Mouse (Mus musculus) forebrain, postnatal 0 days (tissue): Measurements from ENCODE around the gene Mpp1. TPM values are rescaled to one million over a fixed set of nuclear protein-coding genes. Genes with fewer than 3 reads are reported as not detected.

Source experiments
- ATAC-seq: fragments of 200-750 bp; cut with Nextera tagmentation; 2 replicates; pipeline ENCODE4 v1.8.0; 2017; ENCODE audit warnings: mild to moderate bottlenecking, moderate library complexity
- DNase-seq: peaks from one replicate; pipeline ENCODE4 v3.0.0-alpha.2; 2015
- H3K27ac ChIP-seq: fragments of 300-500 bp; sonication (generic); 2 replicates; pipeline ENCODE4 v1.5.1; 2014; ENCODE audit warnings: low read depth, mild to moderate bottlenecking, antibody characterized with exemption, low read length, moderate library complexity, mixed read lengths
- H3K27me3 ChIP-seq: fragments of 300-500 bp; sonication (generic); 2 replicates; pipeline ENCODE4 v1.6.1; 2014; ENCODE audit warnings: mild to moderate bottlenecking, low read length, mixed read lengths; ENCODE audit not compliant: insufficient read depth
- H3K36me3 ChIP-seq: fragments of 300-500 bp; sonication (generic); 2 replicates; pipeline ENCODE4 v1.6.1; 2014; ENCODE audit warnings: mild to moderate bottlenecking, moderate library complexity; ENCODE audit not compliant: insufficient read depth
- H3K4me1 ChIP-seq: fragments of 300-500 bp; sonication (generic); 2 replicates; pipeline ENCODE4 v1.6.1; 2014; ENCODE audit warnings: antibody characterized with exemption; ENCODE audit not compliant: insufficient read depth
- H3K4me2 ChIP-seq: fragments of 300-500 bp; sonication (generic); 2 replicates; pipeline ENCODE4 v1.6.1; 2014; ENCODE audit warnings: low read depth, mild to moderate bottlenecking, moderate library complexity
- H3K4me3 ChIP-seq: fragments of 300-500 bp; sonication (generic); 2 replicates; pipeline ENCODE4 v1.5.1; 2014; ENCODE audit warnings: low read depth, low read length, mixed read lengths
- H3K9ac ChIP-seq: fragments of 300-500 bp; sonication (generic); 2 replicates; pipeline ENCODE4 v1.6.1; 2014; ENCODE audit warnings: mild to moderate bottlenecking
- H3K9me3 ChIP-seq: fragments of 300-500 bp; sonication (generic); 2 replicates; pipeline ENCODE4 v1.6.1; 2016; ENCODE audit warnings: low read length
- CTCF ChIP-seq: sonication (generic); IDR thresholded peaks from 2 replicates; pipeline ENCODE4 v1.5.1; 2016; ENCODE audit warnings: antibody characterized with exemption, control low read depth, low read depth
- WGBS: fragments of 180-500 bp; shearing (Covaris S2); extraction: QIAGEN DNeasy Blood & Tissue Kit; methylation state at CpG from one replicate; pipeline ENCODE4 v1.1.7; 2014; 5-methylcytosine and 5-hydroxymethylcytosine counted together
- polyA plus RNA-seq: library from polyadenylated mRNA; unstranded; fragments of >200 nt; fragmentation: Nextera tagmentation; extraction: Ambion mirVana; gene quantifications from 2 replicates; pipeline ENCODE4 v1.2.1, GENCODE M21; 2015
- total RNA-seq: library from RNA; depleted of rRNA; stranded (reverse); fragments of >200 nt; gene quantifications from 2 replicates; pipeline ENCODE4 v1.2.3, GENCODE M21; 2014

Mpp1 gene
- total and polyA plus RNA-seq, 2 experiments from 2014 or later = 17.1 to 25.5 TPM

DNA sequence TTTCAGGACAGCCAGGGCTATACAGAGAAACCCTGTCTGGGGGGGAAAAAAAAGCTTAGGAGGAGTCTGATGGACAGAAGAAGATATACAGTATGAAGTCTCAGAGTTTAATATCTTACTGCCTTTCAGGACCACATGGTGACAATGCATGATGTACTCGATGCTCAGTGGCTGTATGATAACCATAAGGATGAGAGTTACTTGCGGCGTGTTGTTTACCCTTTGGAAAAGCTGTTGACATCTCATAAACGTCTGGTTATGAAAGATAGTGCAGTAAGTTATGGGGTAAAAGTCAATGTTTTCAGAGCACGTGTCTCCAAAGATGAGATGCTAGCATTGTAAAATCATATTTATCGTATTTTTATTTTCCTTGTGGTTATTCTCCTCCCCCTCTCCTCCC lies 28.5 kb downstream of the Mpp1 start:
- H3K4me2 ChIP-seq = no peak overlapping the region
- H3K4me1 ChIP-seq = 0 out of 2 replicates have a peak, but pooled peaks cover 3% of the 10 kb centered on the region
- DNase-seq (no peak), ATAC-seq (no peak)
- H3K9ac ChIP-seq = no peak overlapping the region
- H3K27ac ChIP-seq = no peak overlapping the region
- TF ChIP-seq CTCF = no peak
- no peaks in the 10 kb centered on the region for H3K27me3 ChIP-seq
- 87% methylated on average over 6 of the region's 6 CpGs for WGBS
- H3K4me3 ChIP-seq = no peak overlapping the region
- no peaks in the 10 kb centered on the region for H3K9me3 ChIP-seq
- peaks cover 13% of the 10 kb centered on the region; the same call in 1 of the 2 replicates for H3K36me3 ChIP-seq

DNA sequence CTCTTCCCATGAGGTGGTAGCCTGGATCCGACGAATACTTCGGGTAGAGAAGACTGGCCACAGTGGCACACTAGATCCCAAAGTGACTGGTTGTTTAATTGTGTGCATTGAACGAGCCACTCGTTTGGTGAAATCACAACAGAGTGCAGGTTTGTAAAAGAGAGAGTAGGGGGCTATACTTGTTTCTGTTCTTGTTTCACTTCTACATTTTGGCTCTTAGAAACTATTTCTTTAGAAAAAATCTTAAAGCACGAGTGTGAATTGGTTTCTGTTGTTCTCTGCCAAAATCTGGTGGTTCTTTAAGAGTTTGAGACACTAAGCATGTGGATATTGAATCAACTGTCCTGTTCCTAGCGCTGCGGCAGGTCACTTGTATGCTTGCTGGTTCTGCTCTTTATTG lies 32.0 kb downstream of the Mpp1 start:
- Histone ChIP-seq H3K4me3 (no peak overlapping the region), H3K36me3 (no peaks in the 10 kb centered on the region), H3K9me3 (no peaks in the 10 kb centered on the region), H3K4me1 (0 out of 2 replicates have a peak, but pooled peaks cover 6% of the 10 kb centered on the region), H3K4me2 (no peak overlapping the region), H3K9ac (no peak overlapping the region), H3K27me3 (no peaks in the 10 kb centered on the region), H3K27ac (no peak overlapping the region)
- ATAC-seq (no peak), DNase-seq (no peak)
- TF ChIP-seq CTCF = no peak
- WGBS = 88% methylated on average over 8 of the region's 8 CpGs

DNA sequence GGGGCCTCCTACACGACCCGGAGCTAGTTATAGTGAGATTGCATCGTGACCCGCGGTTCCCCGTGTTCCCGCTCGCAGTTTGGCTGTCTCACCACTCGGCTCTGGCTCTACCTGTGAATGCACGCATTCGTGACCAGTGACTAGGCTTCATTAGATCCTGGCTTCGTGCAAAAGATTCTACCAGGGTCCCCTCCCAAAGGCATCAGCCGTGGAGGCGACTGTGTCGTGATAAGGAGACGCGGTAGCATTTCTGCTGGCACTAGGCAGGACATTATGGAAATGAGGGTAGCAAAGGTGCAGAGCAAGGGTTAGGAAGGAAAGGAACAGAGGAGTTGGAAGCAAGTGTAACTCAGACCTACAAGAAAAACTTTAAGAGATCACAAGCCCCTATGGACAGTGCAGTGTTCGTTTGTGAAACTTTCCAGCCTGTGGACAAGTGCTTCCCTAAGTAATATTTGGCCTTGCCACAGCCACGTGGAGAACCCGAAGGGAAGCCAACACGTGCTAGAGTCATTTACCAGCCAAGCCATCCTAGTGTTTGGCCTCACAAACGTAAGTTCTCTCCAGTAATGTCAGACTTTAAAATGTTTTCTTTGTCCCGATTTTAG lies 34.5 kb downstream of the Mpp1 start:
- H3K4me3 ChIP-seq = peak overlapping the region; percentile 51
- TF ChIP-seq CTCF = no peak
- 25% methylated on average over 23 of the region's 23 CpGs for WGBS
- peak overlapping the region; percentile 56 for H3K4me2 ChIP-seq
- H3K9ac ChIP-seq = peak overlapping the region; percentile 53
- H3K27me3 ChIP-seq = no peaks in the 10 kb centered on the region
- DNase-seq (peak; percentile 24), ATAC-seq (no peak)
- H3K4me1 ChIP-seq = 0 out of 2 replicates have a peak, but pooled peaks cover 6% of the 10 kb centered on the region
- H3K36me3 ChIP-seq = no peaks in the 10 kb centered on the region
- H3K9me3 ChIP-seq = no peaks in the 10 kb centered on the region
- H3K27ac ChIP-seq = peak overlapping the region; percentile 75

DNA sequence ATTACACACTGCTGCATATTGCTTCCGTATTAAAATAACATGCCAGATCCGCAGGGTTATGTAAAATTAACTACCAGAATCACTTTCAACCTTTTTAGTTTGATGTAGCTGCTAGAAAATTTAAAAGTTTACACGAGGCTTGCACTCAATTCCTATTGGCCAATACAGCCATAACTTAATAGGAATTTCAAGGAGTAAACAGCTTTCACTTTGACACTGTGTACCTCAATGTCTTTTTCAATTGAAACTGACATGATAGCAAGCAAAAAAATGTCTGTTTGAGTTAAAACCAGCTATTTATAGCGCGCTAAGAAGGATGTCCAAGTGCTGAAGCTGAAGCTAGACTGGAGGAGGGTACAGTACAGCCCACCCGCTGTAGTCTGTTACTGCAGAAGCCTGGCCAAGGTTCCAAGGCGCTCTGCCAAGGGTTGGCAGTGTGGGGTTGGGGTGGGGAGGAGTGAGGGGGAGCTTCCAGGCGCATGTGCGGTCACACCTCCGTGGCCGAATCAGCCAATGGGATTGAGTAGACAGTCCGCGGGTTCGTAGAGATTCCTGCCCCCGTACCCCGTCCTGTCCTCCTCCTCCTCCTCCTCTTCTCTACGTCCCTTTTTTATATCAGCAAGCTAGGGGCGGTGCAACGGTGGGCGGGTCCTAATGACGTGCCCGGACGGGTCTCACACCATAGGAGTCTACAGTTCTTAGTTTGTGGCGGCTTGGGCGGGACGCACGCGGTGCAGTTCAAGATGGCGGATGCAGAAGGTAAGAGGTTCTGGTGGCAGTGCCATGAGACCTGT lies 35.2 kb downstream of the Mpp1 start, which contains the start of gene Dkc1:
Dkc1 (plus strand) TSS at position 486 of the 794 bp plus-strand sequence.
- 26% methylated on average over 29 of the region's 29 CpGs for WGBS
- Histone ChIP-seq H3K4me1 (0 out of 2 replicates have a peak, but pooled peaks cover 6% of the 10 kb centered on the region), H3K27me3 (no peaks in the 10 kb centered on the region), H3K4me2 (peak within 1 kb of the TSS; percentile 56), H3K27ac (peak within 1 kb of the TSS; percentile 75), H3K4me3 (peak within 1 kb of the TSS; percentile 51), H3K36me3 (no peaks in the 10 kb centered on the region), H3K9me3 (no peaks in the 10 kb centered on the region), H3K9ac (peak within 1 kb of the TSS; percentile 53)
- DNase-seq (peak; percentile 93), ATAC-seq (peak; percentile 98)
- TF ChIP-seq CTCF = no peak

DNA sequence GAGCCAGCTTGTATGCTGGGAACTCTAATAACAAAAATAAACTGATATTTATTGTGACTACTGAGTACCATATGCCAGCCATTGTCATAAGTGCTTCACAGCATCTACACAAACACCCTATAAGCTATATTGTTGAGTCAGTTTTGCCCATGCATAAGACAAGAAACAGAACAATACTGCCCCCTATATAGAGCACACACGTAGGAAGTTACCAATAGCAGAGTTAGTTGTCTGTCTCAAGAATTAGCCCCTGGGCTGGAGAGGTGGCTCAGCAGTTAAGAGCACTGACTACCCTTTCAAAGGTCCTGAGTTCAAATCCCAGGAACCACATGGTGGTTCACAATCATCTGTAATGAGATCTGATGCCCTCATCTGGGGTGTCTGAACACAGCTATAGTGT lies 45.2 kb downstream of the Mpp1 start:
- TF ChIP-seq CTCF = peak; percentile 21; the same call in 1 of the 2 replicates
- no peaks in the 10 kb centered on the region for H3K27me3 ChIP-seq
- WGBS = 27% methylated on average over 1 of the region's 1 CpGs
- no peak overlapping the region for H3K4me3 ChIP-seq
- ATAC-seq (0 out of 2 replicates have a peak, but pooled peaks have one; percentile 21), DNase-seq (peak; percentile 3)
- H3K9me3 ChIP-seq = no peaks in the 10 kb centered on the region
- no peak overlapping the region for H3K4me2 ChIP-seq
- H3K4me1 ChIP-seq = no peaks in the 10 kb centered on the region
- no peaks in the 10 kb centered on the region for H3K36me3 ChIP-seq
- no peak overlapping the region for H3K9ac ChIP-seq
- no peak overlapping the region for H3K27ac ChIP-seq

DNA sequence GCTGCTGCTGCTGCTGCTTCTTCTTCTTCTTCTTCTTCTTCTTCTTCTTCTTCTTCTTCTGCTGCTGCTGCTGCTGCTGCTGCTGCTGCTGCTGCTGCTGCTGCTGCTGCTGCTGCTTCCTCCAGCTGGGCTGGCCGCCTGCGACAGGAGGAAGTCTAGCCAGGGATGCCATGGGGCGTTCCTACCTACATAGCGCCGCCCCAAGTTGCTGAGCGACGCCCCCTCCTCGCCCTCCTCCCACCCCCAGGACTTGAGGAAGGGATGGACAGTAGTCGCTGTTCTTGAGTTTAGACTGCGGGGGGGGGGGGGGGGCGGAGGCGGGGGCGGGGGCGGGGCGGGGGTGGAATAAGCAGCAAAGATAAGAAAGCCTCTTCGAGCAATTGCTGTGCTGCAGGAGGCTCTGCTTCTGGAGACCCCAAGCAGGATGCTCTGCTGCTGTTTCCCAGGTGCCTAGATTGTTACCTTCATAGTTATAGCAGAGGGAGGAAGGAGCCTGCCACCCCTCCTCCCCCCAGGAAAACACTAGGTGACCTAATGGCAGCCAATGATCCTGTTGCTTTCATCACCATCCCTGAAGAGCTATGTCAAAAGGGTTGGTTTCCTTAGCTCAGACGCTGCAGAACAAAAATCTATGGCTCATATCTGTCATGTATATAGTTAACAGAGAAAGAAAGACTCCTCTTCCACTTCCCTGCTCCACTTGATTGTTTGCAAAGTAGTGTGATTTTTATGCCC lies 45.9 kb downstream of the Mpp1 start, which contains the start of gene Gab3:
Gab3 (minus strand) TSS at position 685 of the 735 bp plus-strand sequence.
- ATAC-seq = peak; percentile 88
- peak within 1 kb of the TSS; percentile 50; the same call in 1 of the 2 replicates for H3K27ac ChIP-seq

More for the DNA sequence above, 45.9 kb downstream of the Mpp1 start, which contains the start of gene Gab3:
- 22% methylated on average over 9 of the region's 17 CpGs for WGBS
- TF ChIP-seq CTCF = no peak
- peak; percentile 27 for DNase-seq
- Histone ChIP-seq H3K27me3 (no peaks in the 10 kb centered on the region), H3K4me2 (peak within 1 kb of the TSS; percentile 51), H3K4me3 (peak within 1 kb of the TSS; percentile 40), H3K36me3 (no peaks in the 10 kb centered on the region), H3K4me1 (no peaks in the 10 kb centered on the region), H3K9ac (peak within 1 kb of the TSS; percentile 50), H3K9me3 (no peaks in the 10 kb centered on the region)
